Mouse (Mus musculus) midbrain, embryonic 14.5 days (tissue): ENCODE measurements around the gene Rab3gap1. TPM values are rescaled to one million over a fixed set of nuclear protein-coding genes. Genes with fewer than 3 reads are reported as not detected.
A peak's percentile ranks its signal among the peaks of the same experiment; 100 is the strongest.

Experiments
- ATAC-seq: fragments of 200-750 bp; cut with Nextera tagmentation; 2 replicates; pipeline ENCODE4 v1.8.0; 2017; ENCODE audit warnings: moderate number of reproducible peaks, moderate library complexity; ENCODE audit not compliant: low FRiP score, low TSS enrichment
- DNase-seq: peaks from one replicate; pipeline ENCODE4 v3.0.0-alpha.2; 2015
- H3K27ac ChIP-seq: fragments of 300-500 bp; sonication (generic); replicated peaks from 2 replicates; pipeline ENCODE4 v1.5.1; 2014; ENCODE audit warnings: mild to moderate bottlenecking, low read depth, low read length, moderate library complexity
- H3K27me3 ChIP-seq: fragments of 300-500 bp; sonication (generic); 2 replicates; pipeline ENCODE4 v1.6.1; 2014; ENCODE audit warnings: low read length, control low read depth, mixed read lengths; ENCODE audit not compliant: control insufficient read depth, insufficient read depth
- H3K36me3 ChIP-seq: fragments of 300-500 bp; sonication (generic); 2 replicates; pipeline ENCODE4 v1.6.1; 2014; ENCODE audit warnings: low read length, control low read depth; ENCODE audit not compliant: control insufficient read depth, insufficient read depth
- H3K4me1 ChIP-seq: fragments of 300-500 bp; sonication (generic); 2 replicates; pipeline ENCODE4 v1.6.1; 2014; ENCODE audit warnings: mild to moderate bottlenecking, antibody characterized with exemption, low read length, control low read depth; ENCODE audit not compliant: control insufficient read depth, insufficient read depth
- H3K4me2 ChIP-seq: fragments of 300-500 bp; sonication (generic); 2 replicates; pipeline ENCODE4 v1.6.1; 2014; ENCODE audit warnings: mild to moderate bottlenecking, low read length, moderate library complexity
- H3K4me3 ChIP-seq: fragments of 300-500 bp; sonication (generic); replicated peaks from 2 replicates; pipeline ENCODE4 v1.5.1; 2014; ENCODE audit warnings: low read depth, low read length
- H3K9ac ChIP-seq: fragments of 300-500 bp; sonication (generic); replicated peaks from 2 replicates; pipeline ENCODE4 v1.6.1; 2014; ENCODE audit warnings: mild to moderate bottlenecking, low read length, moderate library complexity
- H3K9me3 ChIP-seq: fragments of 300-500 bp; sonication (generic); 2 replicates; pipeline ENCODE4 v1.6.1; 2016; ENCODE audit warnings: low read length, control low read depth, mixed read lengths; ENCODE audit not compliant: control insufficient read depth
- WGBS: fragments of 180-500 bp; shearing (Covaris S2); extraction: QIAGEN DNeasy Blood & Tissue Kit; methylation state at CpG from one replicate; pipeline ENCODE4 v1.1.7; 2014; 5-methylcytosine and 5-hydroxymethylcytosine counted together
- polyA plus RNA-seq: library from polyadenylated mRNA; unstranded; fragments of >200 nt; fragmentation: Nextera tagmentation; extraction: Ambion mirVana; gene quantifications from 2 replicates; pipeline ENCODE4 v1.2.1, GENCODE M21; 2014

Gene Rab3gap1
- polyA plus RNA-seq, 1 experiment from 2014 or later: 25.8 TPM

- 93% methylated on average over 1 of the region's 1 CpGs for WGBS
- no peaks in the 10 kb centered on the region for H3K9me3 ChIP-seq
- H3K27ac ChIP-seq: no peak overlapping the region
- no peak overlapping the region for H3K4me2 ChIP-seq
- no peak overlapping the region for H3K4me3 ChIP-seq
- ATAC-seq (no peak), DNase-seq (no peak)
- H3K36me3 ChIP-seq: peaks cover 5% of the 10 kb centered on the region
- H3K27me3 ChIP-seq: no peaks in the 10 kb centered on the region
- no peak overlapping the region for H3K9ac ChIP-seq
- no peaks in the 10 kb centered on the region for H3K4me1 ChIP-seq
Measured at GRCm38 (mm10) chr1:127899401-127899800, 30.8 kb downstream of the Rab3gap1 start.

DNA sequence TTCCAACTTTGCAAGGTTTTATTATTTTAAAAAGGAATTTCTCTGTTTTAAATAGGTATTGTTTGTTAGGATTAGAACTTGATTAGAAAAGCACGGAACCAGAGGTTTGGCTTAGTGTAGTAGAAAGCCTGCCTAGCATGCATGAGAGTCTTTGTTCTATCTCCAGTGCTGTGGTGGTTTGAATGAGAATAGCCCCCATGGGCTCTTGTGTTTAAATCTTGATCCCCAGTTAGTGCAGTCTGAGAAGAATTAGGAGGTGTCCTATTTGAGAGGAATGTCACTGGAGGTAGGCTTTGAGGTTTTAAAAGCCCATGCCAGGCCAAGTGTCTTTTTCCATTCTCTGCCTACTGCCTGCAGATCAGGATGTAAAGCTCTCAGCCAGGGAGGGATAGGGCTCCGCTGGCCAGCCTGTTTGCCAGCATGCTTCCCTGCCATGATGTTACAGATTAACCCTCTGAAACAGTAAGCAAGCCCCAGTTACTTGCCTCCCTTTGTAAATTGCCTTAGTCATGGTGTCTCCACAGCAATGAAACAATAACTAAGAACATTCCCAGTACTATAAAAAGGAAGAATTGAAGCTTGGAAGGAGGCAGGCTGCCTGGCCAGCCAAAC lies 36.3 kb downstream of the Rab3gap1 start:
- Histone ChIP-seq H3K4me3 (no peak overlapping the region), H3K9ac (no peak overlapping the region), H3K27me3 (no peaks in the 10 kb centered on the region), H3K27ac (peak overlapping the region; percentile 45; the same call in 1 of the 2 replicates), H3K4me1 (no peaks in the 10 kb centered on the region), H3K36me3 (peaks cover 8% of the 10 kb centered on the region; the same call in 1 of the 2 replicates), H3K4me2 (no peak overlapping the region), H3K9me3 (no peaks in the 10 kb centered on the region)
- no peak for ATAC-seq
- DNase-seq: peak; percentile 39
- WGBS: 5% methylated on average over 2 of the region's 2 CpGs

GRCm38 (mm10) chr1:127913116-127913515 lies 44.5 kb downstream of the Rab3gap1 start:
- Histone ChIP-seq H3K4me1 (no peaks in the 10 kb centered on the region), H3K27me3 (no peaks in the 10 kb centered on the region), H3K9ac (no peak overlapping the region), H3K9me3 (no peaks in the 10 kb centered on the region), H3K36me3 (0 out of 2 replicates have a peak, but pooled peaks cover 4% of the 10 kb centered on the region), H3K4me3 (no peak overlapping the region), H3K27ac (no peak overlapping the region), H3K4me2 (no peak overlapping the region)
- 82% methylated on average over 4 of the region's 4 CpGs for WGBS
- DNase-seq (no peak), ATAC-seq (no peak)

DNA sequence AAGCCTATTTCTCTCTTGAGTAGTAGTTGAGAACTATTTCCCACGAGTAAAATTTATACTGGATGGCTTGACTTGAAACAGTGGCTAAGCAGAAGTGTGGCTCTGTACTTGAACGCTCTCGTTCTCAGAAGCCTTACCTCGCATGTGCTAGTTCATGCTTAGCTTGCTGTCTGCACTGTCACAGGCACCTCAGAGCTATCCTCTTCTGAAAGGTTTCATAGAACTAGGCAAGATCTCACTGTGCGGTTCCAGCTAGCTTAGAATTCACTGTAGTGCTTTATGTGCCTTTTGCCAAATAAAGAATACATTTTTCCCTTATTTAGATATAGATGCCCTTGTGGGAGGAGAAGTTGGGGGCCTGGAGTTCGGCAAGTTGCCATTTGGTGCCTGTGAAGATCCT lies 46.7 kb downstream of the Rab3gap1 start:
- H3K27ac ChIP-seq: no peak overlapping the region
- H3K4me3 ChIP-seq: no peak overlapping the region
- H3K27me3 ChIP-seq: no peaks in the 10 kb centered on the region
- no peak for ATAC-seq
- no peaks in the 10 kb centered on the region for H3K9me3 ChIP-seq
- H3K36me3 ChIP-seq: peaks cover 13% of the 10 kb centered on the region
- WGBS: 92% methylated on average over 6 of the region's 6 CpGs
- no peak for DNase-seq
- no peak overlapping the region for H3K4me2 ChIP-seq
- H3K9ac ChIP-seq: no peak overlapping the region
- no peaks in the 10 kb centered on the region for H3K4me1 ChIP-seq

DNA sequence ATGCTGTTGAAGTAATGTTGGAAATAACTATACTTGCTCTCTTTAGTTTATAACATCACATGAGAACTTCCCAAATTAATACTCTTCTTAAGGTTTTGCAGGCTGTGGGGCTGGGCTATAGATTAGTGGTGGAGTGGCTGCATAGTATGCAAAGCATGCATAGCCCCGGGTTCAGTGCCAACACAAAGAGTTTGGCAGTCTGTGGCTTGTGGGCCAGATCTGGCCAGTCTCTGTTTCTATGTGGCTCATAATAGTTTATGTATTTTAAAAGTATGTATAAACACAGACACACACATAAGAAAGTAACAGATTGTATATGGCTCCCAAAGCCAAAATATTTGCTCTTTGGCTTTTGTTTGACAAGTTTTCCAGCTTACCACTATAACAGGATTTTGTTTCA lies 47.2 kb downstream of the Rab3gap1 start:
- no peaks in the 10 kb centered on the region for H3K27me3 ChIP-seq
- WGBS: 74% methylated on average over 1 of the region's 1 CpGs
- DNase-seq: no peak
- no peaks in the 10 kb centered on the region for H3K9me3 ChIP-seq
- H3K36me3 ChIP-seq: peaks cover 14% of the 10 kb centered on the region
- no peak overlapping the region for H3K9ac ChIP-seq
- H3K4me1 ChIP-seq: no peaks in the 10 kb centered on the region
- H3K4me3 ChIP-seq: no peak overlapping the region
- H3K27ac ChIP-seq: no peak overlapping the region
- H3K4me2 ChIP-seq: no peak overlapping the region
- ATAC-seq: no peak

DNA sequence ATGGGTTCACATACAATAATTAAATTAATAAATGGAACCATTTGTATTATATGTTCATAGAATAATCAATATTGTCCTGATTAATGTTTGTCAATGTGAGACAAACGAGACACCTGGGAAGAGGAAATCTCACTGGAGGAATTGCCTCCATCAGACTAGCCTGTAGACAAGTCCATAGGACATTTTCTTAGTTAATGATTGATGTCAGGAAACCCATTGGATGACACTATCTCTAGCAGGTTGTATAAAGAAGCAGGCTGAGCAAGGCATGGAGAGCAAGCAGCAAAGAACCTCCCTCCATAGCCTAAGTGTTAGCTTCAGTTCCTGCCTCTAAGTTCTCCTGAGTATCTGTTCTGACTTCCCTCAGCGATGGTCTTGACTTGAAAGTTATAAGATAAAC lies 64.8 kb downstream of the Rab3gap1 start:
- WGBS: 93% methylated on average over 2 of the region's 2 CpGs
- no peak for ATAC-seq
- Histone ChIP-seq H3K27me3 (no peaks in the 10 kb centered on the region), H3K4me3 (no peak overlapping the region), H3K9ac (no peak overlapping the region), H3K4me1 (no peaks in the 10 kb centered on the region), H3K36me3 (peaks cover 60% of the 10 kb centered on the region), H3K27ac (no peak overlapping the region), H3K9me3 (no peaks in the 10 kb centered on the region), H3K4me2 (no peak overlapping the region)
- DNase-seq: no peak

- Histone ChIP-seq H3K4me2 (no peak overlapping the region), H3K9ac (no peak overlapping the region), H3K4me3 (no peak overlapping the region), H3K36me3 (peaks cover 70% of the 10 kb centered on the region), H3K9me3 (no peaks in the 10 kb centered on the region; the same call in 1 of the 2 replicates), H3K4me1 (no peaks in the 10 kb centered on the region), H3K27ac (no peak overlapping the region), H3K27me3 (no peaks in the 10 kb centered on the region)
- DNase-seq (no peak), ATAC-seq (no peak)
- 95% methylated on average over 5 of the region's 5 CpGs for WGBS
Measured at GRCm38 (mm10) chr1:127934322-127934721, 65.7 kb downstream of the Rab3gap1 start.

- Histone ChIP-seq H3K4me1 (no peaks in the 10 kb centered on the region), H3K4me2 (no peak overlapping the region), H3K27me3 (no peaks in the 10 kb centered on the region), H3K36me3 (peaks cover 84% of the 10 kb centered on the region), H3K27ac (no peak overlapping the region), H3K4me3 (no peak overlapping the region), H3K9me3 (no peaks in the 10 kb centered on the region; the same call in 1 of the 2 replicates), H3K9ac (no peak overlapping the region)
- DNase-seq: peak; percentile 12
- no peak for ATAC-seq
- 82% methylated on average over 8 of the region's 8 CpGs for WGBS
Measured at GRCm38 (mm10) chr1:127937277-127937676, 68.7 kb downstream of the Rab3gap1 start.

GRCm38 (mm10) chr1:127942231-127942630 lies 73.7 kb downstream of the Rab3gap1 start:
- Histone ChIP-seq H3K36me3 (peaks cover 73% of the 10 kb centered on the region), H3K4me2 (no peak overlapping the region), H3K27me3 (no peaks in the 10 kb centered on the region), H3K9ac (no peak overlapping the region), H3K4me1 (no peaks in the 10 kb centered on the region), H3K4me3 (no peak overlapping the region), H3K27ac (no peak overlapping the region), H3K9me3 (no peaks in the 10 kb centered on the region; the same call in 1 of the 2 replicates)
- WGBS: 97% methylated on average over 10 of the region's 10 CpGs
- DNase-seq (no peak), ATAC-seq (no peak)
